Mouse (Mus musculus): ENCODE results near the gene Mss51. TPM values are rescaled to one million over a fixed set of nuclear protein-coding genes. Genes with fewer than 3 reads are reported as not detected.

Gene Mss51
- polyA plus RNA-seq (2015; fragmentation: Nextera tagmentation; extraction: Ambion mirVana): 0.18 and 0.38 TPM in 2 replicates

DNA sequence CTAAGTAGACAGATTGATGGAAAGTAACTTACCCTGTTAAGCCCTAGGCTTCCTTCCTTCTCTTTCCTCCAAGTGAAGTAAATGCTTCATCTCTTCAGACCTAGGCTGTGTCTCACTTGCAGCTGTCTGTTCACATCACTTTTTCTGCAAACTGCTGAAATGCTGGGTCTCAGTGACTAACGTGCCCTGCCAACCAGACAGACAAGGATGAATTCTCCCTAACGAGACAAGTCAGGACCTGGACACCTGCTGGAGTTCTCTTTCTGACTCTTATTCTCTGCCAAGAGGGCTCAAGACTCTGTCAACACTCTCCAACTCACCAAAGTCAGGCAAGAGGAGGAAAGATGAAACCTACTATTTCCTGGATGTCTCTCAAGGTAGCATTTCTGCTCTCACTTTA lies at the start of gene Mss51:
Mss51 (minus strand) TSS at position 299 of the 400 bp plus-strand sequence.
- H3K27me3 ChIP-seq (ENCODE audit: control insufficient read depth, insufficient read depth, low read length): no peaks in the 10 kb centered on the region
- H3K36me3 ChIP-seq (ENCODE audit: control insufficient read depth, insufficient read depth, low read length): peaks cover 11% of the 10 kb centered on the region; the same call in 1 of the 2 replicates
- WGBS: 73% methylated on average over 2 of the region's 2 CpGs
- H3K27ac ChIP-seq (replicated peaks): no peak within 1 kb of the TSS
- no peaks in the 10 kb centered on the region for H3K4me1 ChIP-seq (replicated peaks; ENCODE audit: control insufficient read depth, insufficient read depth)
- no peak within 1 kb of the TSS for H3K4me3 ChIP-seq (ENCODE audit: low read depth, low read length)
- no peaks in the 10 kb centered on the region for H3K9me3 ChIP-seq (ENCODE audit: control insufficient read depth, low read length)
- TF ChIP-seq CTCF (IDR thresholded peaks at IDR 0.05; ENCODE audit: low read depth) (no peak), EP300 (optimal IDR thresholded peaks at IDR 0.05) (no peak)
- H3K9ac ChIP-seq (ENCODE audit: low read length): no peak within 1 kb of the TSS
- H3K4me2 ChIP-seq (replicated peaks; ENCODE audit: low read depth): no peak within 1 kb of the TSS
- DNase-seq (ENCODE audit: low spot score): no peak
- no peak for ATAC-seq (ENCODE audit: low FRiP score, low TSS enrichment)

DNA sequence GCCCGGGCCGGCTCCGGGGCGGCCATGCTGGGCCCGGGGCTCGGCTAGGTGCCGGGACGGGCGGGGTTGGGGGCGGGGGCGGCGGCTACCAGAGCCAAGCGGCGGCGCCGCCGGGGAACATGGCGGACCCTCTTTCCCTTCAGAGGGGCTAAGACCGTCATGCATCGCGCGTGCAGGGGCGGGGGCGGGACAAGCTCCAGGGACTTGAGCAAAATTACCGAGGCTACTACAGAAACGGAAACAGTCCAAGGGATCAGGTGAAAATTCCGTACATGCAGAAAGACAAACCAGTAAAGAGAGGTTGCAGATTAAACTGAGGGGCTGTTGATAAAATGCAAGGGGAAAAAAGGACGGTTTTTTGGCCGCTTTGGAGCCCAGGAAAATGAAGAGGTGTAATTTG lies 49.7 kb upstream of the Mss51 start, which contains the start of gene Ppp3cb:
Ppp3cb (minus strand) TSS at position 159 of the 400 bp plus-strand sequence.
- H3K27ac ChIP-seq (replicated peaks): peak within 1 kb of the TSS; percentile 99

DNA sequence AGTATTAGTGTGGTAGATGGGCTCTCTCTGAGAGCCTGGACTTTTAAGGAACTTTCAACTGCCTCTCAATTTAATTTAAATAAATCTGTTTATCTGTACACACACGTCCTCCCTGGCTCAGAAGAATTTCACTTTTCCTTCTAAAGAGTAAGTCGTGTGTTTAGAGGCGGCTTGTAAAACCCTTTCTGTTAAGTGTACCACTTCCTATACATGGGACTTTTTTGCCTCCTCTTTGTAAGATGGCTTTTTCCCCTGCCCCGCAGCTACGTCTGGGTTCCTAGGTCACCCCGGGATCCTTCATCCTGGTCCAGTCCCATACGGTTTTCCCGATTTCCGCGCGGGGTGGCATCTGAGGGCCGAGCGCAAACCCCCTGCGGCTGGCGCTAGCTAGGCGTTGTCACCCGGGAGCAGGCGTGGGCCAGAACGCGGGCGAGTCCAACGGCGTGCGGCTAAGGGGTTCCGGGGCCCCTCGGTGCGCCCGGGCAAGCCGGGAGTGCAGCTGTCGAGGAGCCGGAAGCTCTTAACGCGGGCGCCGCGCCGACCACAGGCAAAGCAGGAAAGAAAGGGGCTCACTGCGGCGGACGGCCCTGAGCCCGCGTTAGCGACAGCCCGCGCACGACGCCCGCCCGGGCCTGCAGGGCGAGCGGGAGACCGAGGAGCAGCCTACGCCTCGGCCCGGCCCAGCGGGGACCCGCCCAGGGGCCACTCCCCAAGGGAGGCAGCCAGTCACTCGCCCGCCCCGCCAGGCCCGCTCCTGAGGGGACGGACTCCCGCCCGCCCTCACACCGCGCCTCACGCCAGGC lies 49.0 kb upstream of the Mss51 start:
- TF ChIP-seq CTCF (IDR thresholded peaks at IDR 0.05; ENCODE audit: low read depth): no peak
- no peak for TF ChIP-seq EP300 (optimal IDR thresholded peaks at IDR 0.05)
- no peaks in the 10 kb centered on the region; the same call in 1 of the 2 replicates for H3K4me1 ChIP-seq (replicated peaks; ENCODE audit: control insufficient read depth, insufficient read depth)
- H3K9ac ChIP-seq (ENCODE audit: low read length): peak overlapping the region; percentile 92
- H3K9me3 ChIP-seq (ENCODE audit: control insufficient read depth, low read length): no peaks in the 10 kb centered on the region
- DNase-seq (ENCODE audit: low spot score): peak; percentile 96
- WGBS: 1% methylated on average over 45 of the region's 67 CpGs
- peak; percentile 99 for ATAC-seq (ENCODE audit: low FRiP score, low TSS enrichment)
- no peaks in the 10 kb centered on the region for H3K27me3 ChIP-seq (ENCODE audit: control insufficient read depth, insufficient read depth, low read length)
- H3K36me3 ChIP-seq (ENCODE audit: control insufficient read depth, insufficient read depth, low read length): peaks cover 4% of the 10 kb centered on the region; the same call in 1 of the 2 replicates
- peak overlapping the region; percentile 80 for H3K4me3 ChIP-seq (ENCODE audit: low read depth, low read length)
- H3K27ac ChIP-seq (replicated peaks): peak overlapping the region; percentile 99
- peak overlapping the region; percentile 59 for H3K4me2 ChIP-seq (replicated peaks; ENCODE audit: low read depth)

More for the DNA sequence above, 49.7 kb upstream of the Mss51 start, which contains the start of gene Ppp3cb:
- Histone ChIP-seq H3K36me3 (ENCODE audit: control insufficient read depth, insufficient read depth, low read length) (peaks cover 4% of the 10 kb centered on the region; the same call in 1 of the 2 replicates), H3K27me3 (ENCODE audit: control insufficient read depth, insufficient read depth, low read length) (no peaks in the 10 kb centered on the region), H3K4me1 (replicated peaks; ENCODE audit: control insufficient read depth, insufficient read depth) (no peaks in the 10 kb centered on the region; the same call in 1 of the 2 replicates), H3K9me3 (ENCODE audit: control insufficient read depth, low read length) (no peaks in the 10 kb centered on the region), H3K4me2 (replicated peaks; ENCODE audit: low read depth) (peak within 1 kb of the TSS; percentile 59), H3K4me3 (ENCODE audit: low read depth, low read length) (peak within 1 kb of the TSS; percentile 80), H3K9ac (ENCODE audit: low read length) (peak within 1 kb of the TSS; percentile 92)
- TF ChIP-seq CTCF (IDR thresholded peaks at IDR 0.05; ENCODE audit: low read depth): no peak
- no peak for TF ChIP-seq EP300 (optimal IDR thresholded peaks at IDR 0.05)
- peak; percentile 86 for ATAC-seq (ENCODE audit: low FRiP score, low TSS enrichment)
- peak; percentile 94 for DNase-seq (ENCODE audit: low spot score)
- 0% methylated on average over 24 of the region's 29 CpGs for WGBS

- ATAC-seq (ENCODE audit: low FRiP score, low TSS enrichment) (no peak), DNase-seq (ENCODE audit: low spot score) (no peak)
- Histone ChIP-seq H3K4me3 (ENCODE audit: low read depth, low read length) (peak overlapping the region; percentile 80), H3K4me2 (replicated peaks; ENCODE audit: low read depth) (peak overlapping the region; percentile 59), H3K9me3 (ENCODE audit: control insufficient read depth, low read length) (no peaks in the 10 kb centered on the region), H3K27me3 (ENCODE audit: control insufficient read depth, insufficient read depth, low read length) (no peaks in the 10 kb centered on the region), H3K27ac (replicated peaks) (no peak overlapping the region), H3K9ac (ENCODE audit: low read length) (no peak overlapping the region), H3K4me1 (replicated peaks; ENCODE audit: control insufficient read depth, insufficient read depth) (no peaks in the 10 kb centered on the region; the same call in 1 of the 2 replicates), H3K36me3 (ENCODE audit: control insufficient read depth, insufficient read depth, low read length) (peaks cover 4% of the 10 kb centered on the region; the same call in 1 of the 2 replicates)
- 55% methylated on average over 7 of the region's 7 CpGs for WGBS
- TF ChIP-seq EP300 (optimal IDR thresholded peaks at IDR 0.05) (no peak), CTCF (IDR thresholded peaks at IDR 0.05; ENCODE audit: low read depth) (no peak)
These were observed 48.0 kb upstream of the Mss51 start for GRCm38 (mm10) chr14:20544467-20545411.

- 90% methylated on average over 4 of the region's 4 CpGs for WGBS
- DNase-seq (ENCODE audit: low spot score) (no peak), ATAC-seq (ENCODE audit: low FRiP score, low TSS enrichment) (no peak)
- H3K4me2 ChIP-seq (replicated peaks; ENCODE audit: low read depth): no peak overlapping the region
- no peaks in the 10 kb centered on the region for H3K27me3 ChIP-seq (ENCODE audit: control insufficient read depth, insufficient read depth, low read length)
- no peak overlapping the region for H3K27ac ChIP-seq (replicated peaks)
- no peaks in the 10 kb centered on the region for H3K9me3 ChIP-seq (ENCODE audit: control insufficient read depth, low read length)
- no peak overlapping the region for H3K9ac ChIP-seq (ENCODE audit: low read length)
- H3K4me3 ChIP-seq (ENCODE audit: low read depth, low read length): no peak overlapping the region
- no peak for TF ChIP-seq CTCF (IDR thresholded peaks at IDR 0.05; ENCODE audit: low read depth)
- TF ChIP-seq EP300 (optimal IDR thresholded peaks at IDR 0.05): no peak
- no peaks in the 10 kb centered on the region for H3K4me1 ChIP-seq (replicated peaks; ENCODE audit: control insufficient read depth, insufficient read depth)
- H3K36me3 ChIP-seq (ENCODE audit: control insufficient read depth, insufficient read depth, low read length): no peaks in the 10 kb centered on the region
These were observed 32.9 kb upstream of the Mss51 start for GRCm38 (mm10) chr14:20529643-20530042.
